Mouse (Mus musculus) heart, adult 2 months (tissue): ENCODE results near the gene Atrn.

Experiments
- CTCF ChIP-seq: fragments of 200-600 bp; IDR thresholded peaks from 2 replicates; pipeline ENCODE4 v1.8.1; 2022; ENCODE audit warnings: antibody characterized with exemption, mild to moderate bottlenecking, moderate library complexity
- EP300 ChIP-seq: fragments of 200-500 bp; IDR thresholded peaks from 2 replicates; pipeline ENCODE4 v1.6.1; 2011; ENCODE audit warnings: low read depth, low read length, control low read depth; ENCODE audit not compliant: insufficient read depth
- POLR2A ChIP-seq: fragments of 200-500 bp; IDR thresholded peaks from 2 replicates; pipeline ENCODE4 v1.6.1; 2011; ENCODE audit warnings: mild to moderate bottlenecking, low read depth, low read length, control low read depth; ENCODE audit not compliant: insufficient read depth

DNA sequence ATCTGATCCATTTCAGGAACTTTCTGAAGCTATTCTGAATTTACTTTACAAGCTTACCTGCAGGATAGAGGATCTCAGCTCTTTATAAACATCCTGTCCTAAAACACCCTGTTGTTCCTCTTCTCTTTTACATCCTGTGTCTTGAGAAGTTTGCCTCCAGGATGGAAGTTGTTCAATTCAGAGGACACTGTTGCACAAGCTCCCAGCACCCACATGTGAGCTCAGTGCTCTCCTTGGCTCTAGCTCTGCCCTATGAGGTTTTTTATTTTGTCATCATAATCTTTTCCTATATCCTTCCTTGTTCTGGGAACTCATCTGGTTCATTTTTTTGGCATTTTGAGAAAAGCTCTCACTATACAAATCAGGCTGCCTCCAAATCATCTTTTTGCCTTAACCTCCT, 130.5 kb downstream of the Atrn start:
- TF ChIP-seq POLR2A (no peak), CTCF (no peak), EP300 (no peak)
